Mouse (Mus musculus) kidney, adult 8-10 months (tissue): ENCODE data around the gene Pdlim4.
"Not testable (repeated sequence)": the region's sequence is repeated elsewhere in the genome, so short reads cannot be mapped to it uniquely, and the experiment has no call there.

Experiments used
- DNase-seq, 2 experiments: peaks; one replicate each; pipeline ENCODE4 v3.0.0; 2022

Gene Pdlim4

DNA sequence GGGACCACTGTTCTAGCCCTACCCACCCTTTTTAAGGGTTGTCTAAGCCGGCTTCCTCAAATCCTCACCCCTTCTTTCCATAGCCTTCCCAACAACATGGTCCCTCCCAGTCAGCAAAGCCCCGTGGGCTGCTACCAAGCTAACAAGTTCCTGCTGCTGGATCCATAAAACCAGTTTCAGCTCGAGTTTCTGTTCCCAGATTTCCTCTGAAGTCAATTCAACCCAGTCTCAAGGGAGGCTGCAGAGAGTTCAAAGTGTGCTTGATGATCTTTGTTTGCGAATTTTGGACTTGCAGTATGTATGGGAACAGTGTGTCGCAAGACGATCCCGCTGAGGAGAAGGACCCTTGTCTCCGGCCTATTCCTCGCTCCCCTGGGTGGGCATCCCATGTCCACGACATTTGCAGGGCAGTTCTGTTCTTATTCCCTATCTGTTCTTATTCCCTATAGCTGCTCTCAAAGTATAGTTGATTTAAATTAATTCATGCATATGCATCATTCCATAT is 60.3 kb downstream of the Pdlim4 start:
- no peak for DNase-seq

- no peak for DNase-seq
Measured at GRCm38 (mm10) chr11:54007717-54008116, 61.1 kb downstream of the Pdlim4 start.

GRCm38 (mm10) chr11:54006901-54007300 is 61.9 kb downstream of the Pdlim4 start:
- DNase-seq: peak; percentile 90 to 92

DNA sequence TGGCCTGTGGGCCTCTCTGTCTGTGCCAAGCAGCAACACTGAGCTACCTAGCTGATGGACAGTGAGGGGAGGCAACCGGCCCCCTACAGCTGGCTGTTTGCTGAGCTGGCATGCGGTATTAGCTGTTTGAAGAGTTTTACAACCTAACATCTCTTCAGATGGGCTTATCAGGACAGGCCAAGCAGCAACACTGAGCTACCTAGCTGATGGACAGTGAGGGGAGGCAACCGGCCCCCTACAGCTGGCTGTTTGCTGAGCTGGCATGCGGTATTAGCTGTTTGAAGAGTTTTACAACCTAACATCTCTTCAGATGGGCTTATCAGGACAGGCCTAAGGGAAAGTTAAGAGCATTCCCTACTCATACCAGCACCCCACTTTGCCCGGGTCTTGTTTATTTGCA is 62.5 kb downstream of the Pdlim4 start:
- not testable (repeated sequence) for DNase-seq
